Mouse (Mus musculus): ENCODE results near the gene Ryr1. TPM values are rescaled to one million over a fixed set of nuclear protein-coding genes. Genes with fewer than 3 reads are reported as not detected.
A peak's percentile ranks its signal among the peaks of the same experiment; 100 is the strongest.

Gene Ryr1
- polyA plus RNA-seq, 1 experiment = 1.1 TPM

DNA sequence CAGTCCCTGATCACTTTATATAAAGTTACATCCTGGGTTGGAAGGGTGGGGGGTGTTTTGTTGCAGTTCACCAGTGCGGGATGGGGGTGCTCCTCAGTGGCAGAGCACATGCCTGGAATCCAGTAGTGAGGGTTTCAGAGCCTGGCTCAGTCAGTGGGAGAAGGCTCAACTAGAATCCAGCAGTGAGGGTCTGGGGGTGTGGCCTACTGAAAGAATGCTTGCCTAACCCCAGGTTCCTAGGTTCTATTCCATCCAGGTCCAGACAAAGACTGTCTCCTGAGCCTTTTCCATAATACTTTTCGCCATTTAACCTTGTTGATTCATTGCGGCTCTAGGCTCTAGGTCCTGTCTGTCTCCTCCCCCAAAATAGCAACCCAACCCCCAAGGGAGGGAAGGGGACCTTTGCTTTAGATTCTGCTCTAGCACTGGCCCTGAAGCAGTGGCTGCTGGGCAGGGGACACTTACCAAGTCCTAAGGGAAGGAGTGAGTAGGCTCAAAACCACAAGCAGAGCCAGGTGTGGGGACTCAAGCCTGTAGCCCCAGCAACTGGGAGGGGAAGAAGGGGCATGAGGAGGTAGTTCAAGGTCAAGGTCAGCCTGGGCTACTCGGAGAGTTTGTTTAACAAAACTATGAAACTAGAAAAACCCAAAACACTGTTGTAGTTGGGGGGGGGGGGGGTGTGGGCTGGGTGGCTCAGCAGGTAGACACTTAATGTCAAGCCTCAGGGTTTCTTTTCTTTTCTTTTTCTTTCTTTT is 158.1 kb downstream of the Ryr1 start:
- H3K27ac ChIP-seq (ENCODE audit: control insufficient read depth, insufficient read depth, low read depth, low read length) = no peak overlapping the region

GRCm38 (mm10) chr7:28966181-28966580 is 158.8 kb downstream of the Ryr1 start:
- no peaks in the 10 kb centered on the region for H3K27me3 ChIP-seq (ENCODE audit: control insufficient read depth, insufficient read depth, low read length)
- no peak overlapping the region for H3K27ac ChIP-seq (ENCODE audit: control insufficient read depth, insufficient read depth, low read depth, low read length)
- H3K4me3 ChIP-seq (ENCODE audit: control insufficient read depth, low read depth, low read length) = no peak overlapping the region
- H3K4me1 ChIP-seq (ENCODE audit: control insufficient read depth, insufficient read depth, low read length) = peaks cover 9% of the 10 kb centered on the region
- H3K36me3 ChIP-seq (ENCODE audit: control insufficient read depth, insufficient read depth, low read length) = no peaks in the 10 kb centered on the region
- TF ChIP-seq POLR2A (IDR thresholded peaks at IDR 0.05; ENCODE audit: control insufficient read depth, low read depth, low read length) = no peak
- TF ChIP-seq CTCF (IDR thresholded peaks at IDR 0.05; ENCODE audit: control insufficient read depth, insufficient read depth, insufficient replicate concordance, low read depth, low read length) = no peak

More for the DNA sequence above, 158.1 kb downstream of the Ryr1 start:
- H3K4me3 ChIP-seq (ENCODE audit: control insufficient read depth, low read depth, low read length) = no peak overlapping the region
- no peaks in the 10 kb centered on the region for H3K27me3 ChIP-seq (ENCODE audit: control insufficient read depth, insufficient read depth, low read length)
- no peaks in the 10 kb centered on the region; the same call in 1 of the 2 replicates for H3K36me3 ChIP-seq (ENCODE audit: control insufficient read depth, insufficient read depth, low read length)
- H3K4me1 ChIP-seq (ENCODE audit: control insufficient read depth, insufficient read depth, low read length) = peaks cover 5% of the 10 kb centered on the region
- TF ChIP-seq CTCF (IDR thresholded peaks at IDR 0.05; ENCODE audit: control insufficient read depth, insufficient read depth, insufficient replicate concordance, low read depth, low read length) (no peak), POLR2A (IDR thresholded peaks at IDR 0.05; ENCODE audit: control insufficient read depth, low read depth, low read length) (no peak)

GRCm38 (mm10) chr7:28965346-28965840 is 159.6 kb downstream of the Ryr1 start:
- no peak for TF ChIP-seq POLR2A (IDR thresholded peaks at IDR 0.05; ENCODE audit: control insufficient read depth, low read depth, low read length)
- no peak for TF ChIP-seq CTCF (IDR thresholded peaks at IDR 0.05; ENCODE audit: control insufficient read depth, insufficient read depth, insufficient replicate concordance, low read depth, low read length)
- Histone ChIP-seq H3K36me3 (ENCODE audit: control insufficient read depth, insufficient read depth, low read length) (no peaks in the 10 kb centered on the region), H3K27me3 (ENCODE audit: control insufficient read depth, insufficient read depth, low read length) (no peaks in the 10 kb centered on the region), H3K4me3 (ENCODE audit: control insufficient read depth, low read depth, low read length) (no peak overlapping the region), H3K4me1 (ENCODE audit: control insufficient read depth, insufficient read depth, low read length) (peaks cover 11% of the 10 kb centered on the region), H3K27ac (ENCODE audit: control insufficient read depth, insufficient read depth, low read depth, low read length) (no peak overlapping the region)

- Histone ChIP-seq H3K27me3 (ENCODE audit: control insufficient read depth, insufficient read depth, low read length) (no peaks in the 10 kb centered on the region), H3K27ac (ENCODE audit: control insufficient read depth, insufficient read depth, low read depth, low read length) (no peak overlapping the region), H3K4me1 (ENCODE audit: control insufficient read depth, insufficient read depth, low read length) (peaks cover 15% of the 10 kb centered on the region), H3K4me3 (ENCODE audit: control insufficient read depth, low read depth, low read length) (no peak overlapping the region), H3K36me3 (ENCODE audit: control insufficient read depth, insufficient read depth, low read length) (no peaks in the 10 kb centered on the region)
- TF ChIP-seq POLR2A (IDR thresholded peaks at IDR 0.05; ENCODE audit: control insufficient read depth, low read depth, low read length) = no peak
- TF ChIP-seq CTCF (IDR thresholded peaks at IDR 0.05; ENCODE audit: control insufficient read depth, insufficient read depth, insufficient replicate concordance, low read depth, low read length) = no peak
Measured at GRCm38 (mm10) chr7:28963399-28963923, 161.5 kb downstream of the Ryr1 start.

DNA sequence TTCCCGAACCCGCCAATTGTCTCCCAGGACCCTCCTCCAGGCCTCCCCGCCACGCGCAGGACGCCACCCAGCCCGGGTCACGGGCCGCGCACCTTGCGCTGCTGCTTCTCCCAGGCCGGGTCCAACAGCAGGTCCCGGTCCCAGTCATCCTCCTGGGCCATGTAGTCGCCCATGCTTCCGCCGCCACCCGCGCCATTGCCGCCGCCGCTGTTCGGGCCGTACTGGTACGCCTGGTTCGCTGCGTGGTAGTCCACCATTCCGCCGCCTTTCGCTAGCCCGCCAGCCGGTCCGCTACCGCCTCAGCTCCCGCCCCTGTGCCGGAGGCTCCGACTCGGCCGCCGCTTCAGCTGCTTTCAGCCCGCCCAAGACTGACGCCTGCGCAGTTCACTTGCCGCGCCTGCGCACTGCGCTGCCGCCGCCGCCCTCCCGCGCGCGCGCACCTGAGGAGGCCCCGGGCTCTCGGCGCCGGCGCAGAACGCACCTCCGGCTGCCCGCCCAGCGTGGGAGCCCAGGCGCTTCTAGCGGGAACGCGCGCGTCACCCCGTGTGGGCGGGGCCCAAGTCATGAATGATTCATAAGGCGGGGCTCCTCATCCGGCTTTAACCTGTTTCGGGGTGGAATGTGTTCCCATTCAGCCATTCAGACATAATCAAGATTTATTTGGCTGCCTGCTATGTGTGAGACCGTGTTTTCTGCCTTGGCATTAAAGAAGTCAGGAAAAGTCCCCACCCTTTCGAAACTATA is 162.9 kb downstream of the Ryr1 start, which contains the start of gene Actn4:
Gene Actn4 (minus strand): TSS at position 414 of the 744 bp plus-strand sequence.
- no peaks in the 10 kb centered on the region for H3K27me3 ChIP-seq (ENCODE audit: control insufficient read depth, insufficient read depth, low read length)
- TF ChIP-seq POLR2A (IDR thresholded peaks at IDR 0.05; ENCODE audit: control insufficient read depth, low read depth, low read length) (peak; percentile 91), CTCF (IDR thresholded peaks at IDR 0.05; ENCODE audit: control insufficient read depth, insufficient read depth, insufficient replicate concordance, low read depth, low read length) (no peak)
- H3K27ac ChIP-seq (ENCODE audit: control insufficient read depth, insufficient read depth, low read depth, low read length) = peak within 1 kb of the TSS; percentile 87
- H3K4me1 ChIP-seq (ENCODE audit: control insufficient read depth, insufficient read depth, low read length) = peaks cover 15% of the 10 kb centered on the region
- no peaks in the 10 kb centered on the region for H3K36me3 ChIP-seq (ENCODE audit: control insufficient read depth, insufficient read depth, low read length)
- H3K4me3 ChIP-seq (ENCODE audit: control insufficient read depth, low read depth, low read length) = peak within 1 kb of the TSS; percentile 96

DNA sequence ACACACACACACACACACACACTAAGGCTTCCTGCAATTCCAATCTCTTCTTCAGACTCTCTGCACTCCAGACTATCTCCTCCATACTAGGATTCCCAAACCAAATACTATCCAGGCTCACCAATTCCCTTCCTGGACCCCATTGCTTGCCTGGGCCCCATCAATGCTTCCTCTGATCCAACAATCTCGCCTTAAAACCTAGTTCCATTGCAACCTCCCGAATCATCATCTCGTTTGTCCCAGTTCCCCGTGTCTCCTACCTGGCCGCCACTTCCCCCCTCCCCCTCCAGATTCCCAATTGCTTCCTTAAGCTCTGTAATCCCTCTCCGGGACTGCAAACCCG is 163.4 kb downstream of the Ryr1 start:
- no peak for TF ChIP-seq CTCF (IDR thresholded peaks at IDR 0.05; ENCODE audit: control insufficient read depth, insufficient read depth, insufficient replicate concordance, low read depth, low read length)
- no peak for TF ChIP-seq POLR2A (IDR thresholded peaks at IDR 0.05; ENCODE audit: control insufficient read depth, low read depth, low read length)
- Histone ChIP-seq H3K27me3 (ENCODE audit: control insufficient read depth, insufficient read depth, low read length) (no peaks in the 10 kb centered on the region), H3K27ac (ENCODE audit: control insufficient read depth, insufficient read depth, low read depth, low read length) (peak overlapping the region; percentile 87), H3K4me1 (ENCODE audit: control insufficient read depth, insufficient read depth, low read length) (peaks cover 13% of the 10 kb centered on the region), H3K36me3 (ENCODE audit: control insufficient read depth, insufficient read depth, low read length) (no peaks in the 10 kb centered on the region), H3K4me3 (ENCODE audit: control insufficient read depth, low read depth, low read length) (peak overlapping the region; percentile 96)
